Mouse (Mus musculus) cortical plate, adult 2 months (tissue): ENCODE measurements around the gene Sorbs1.

Source experiments
- CTCF ChIP-seq: fragments of 200-500 bp; IDR thresholded peaks from 2 replicates; pipeline ENCODE4 v1.5.1; 2011; ENCODE audit warnings: mild to moderate bottlenecking, control low read depth, low read length; ENCODE audit not compliant: insufficient read depth; ENCODE audit errors: extremely low read depth
- POLR2A ChIP-seq: fragments of 200-500 bp; IDR thresholded peaks from 2 replicates; pipeline ENCODE4 v1.6.1; 2011; ENCODE audit warnings: mild to moderate bottlenecking, low read length, control low read depth; ENCODE audit not compliant: insufficient read depth; ENCODE audit errors: extremely low read depth

- no peak for TF ChIP-seq CTCF
- no peak for TF ChIP-seq POLR2A
These were observed 74.7 kb downstream of the Sorbs1 start for GRCm38 (mm10) chr19:40438907-40439306.
